Comparison of ENCODE assay signal across 23 mouse cellular contexts in the genomic region with DNA sequence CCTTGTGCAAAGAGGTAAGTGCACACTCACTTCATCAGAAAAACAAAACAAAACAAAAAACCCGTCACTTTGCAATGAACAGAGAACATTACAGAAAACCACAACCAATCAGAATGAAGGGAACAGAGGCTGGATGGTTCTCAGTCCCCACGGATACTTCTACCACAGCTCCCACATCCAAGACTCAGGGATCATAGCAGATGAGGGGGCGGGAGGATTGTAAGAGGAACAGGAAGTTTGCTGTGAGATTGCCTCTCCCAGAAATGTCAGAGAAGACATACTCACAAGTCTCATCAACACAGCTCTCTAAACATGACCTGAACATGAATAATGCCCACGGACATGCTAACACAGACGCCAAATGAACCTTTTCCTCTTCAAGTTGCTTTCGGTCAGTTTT.
"Had no signal": no experiment of that assay in that cellular context is flagged by ENCODE, and none has a peak within 500 bp of the region (broad histone marks: within the 10 kb centered on the region; RNA-seq: fewer than 3 reads in every experiment).

No protein-coding gene starts in this region.

- DNase-seq: gastrocnemius, postnatal 14 days; gastrocnemius, postnatal 36 days; heart, adult 11 months; heart, adult 2 months; heart, postnatal 14 days; heart, postnatal 36 days; kidney, adult 11 months; kidney, adult 2 months; kidney, adult 9 months; kidney, postnatal 14 days; kidney, postnatal 36 days; layer of hippocampus, adult 9-11 months; layer of hippocampus, postnatal 36 days had no signal

- H3K27ac ChIP-seq: heart, adult 2 months; heart, embryonic 13.5 days; heart, embryonic 15.5 days; hindbrain, embryonic 13.5 days; hindbrain, embryonic 15.5 days; hindbrain, postnatal 0 days; kidney, embryonic 15.5 days; kidney, postnatal 0 days; limb, embryonic 13.5 days; limb, embryonic 15.5 days; liver, embryonic 12.5 days had no signal

- H3K4me3 ChIP-seq: heart, adult 2 months; heart, embryonic 13.5 days; heart, embryonic 15.5 days; hindbrain, embryonic 13.5 days; hindbrain, embryonic 15.5 days; kidney, embryonic 15.5 days; limb, embryonic 13.5 days; limb, embryonic 15.5 days; liver, embryonic 12.5 days had no signal

- H3K4me1 ChIP-seq: liver, embryonic 12.5 days had no signal
